Mouse (Mus musculus) thymus, postnatal 4 days (tissue): Measurements from ENCODE around the gene Men1.
"Not testable (repeated sequence)": the region's sequence is repeated elsewhere in the genome, so short reads cannot be mapped to it uniquely, and the experiment has no call there.

Source experiments
- DNase-seq: peaks from one replicate; pipeline ENCODE4 v3.0.0; 2021

Gene Men1

DNA sequence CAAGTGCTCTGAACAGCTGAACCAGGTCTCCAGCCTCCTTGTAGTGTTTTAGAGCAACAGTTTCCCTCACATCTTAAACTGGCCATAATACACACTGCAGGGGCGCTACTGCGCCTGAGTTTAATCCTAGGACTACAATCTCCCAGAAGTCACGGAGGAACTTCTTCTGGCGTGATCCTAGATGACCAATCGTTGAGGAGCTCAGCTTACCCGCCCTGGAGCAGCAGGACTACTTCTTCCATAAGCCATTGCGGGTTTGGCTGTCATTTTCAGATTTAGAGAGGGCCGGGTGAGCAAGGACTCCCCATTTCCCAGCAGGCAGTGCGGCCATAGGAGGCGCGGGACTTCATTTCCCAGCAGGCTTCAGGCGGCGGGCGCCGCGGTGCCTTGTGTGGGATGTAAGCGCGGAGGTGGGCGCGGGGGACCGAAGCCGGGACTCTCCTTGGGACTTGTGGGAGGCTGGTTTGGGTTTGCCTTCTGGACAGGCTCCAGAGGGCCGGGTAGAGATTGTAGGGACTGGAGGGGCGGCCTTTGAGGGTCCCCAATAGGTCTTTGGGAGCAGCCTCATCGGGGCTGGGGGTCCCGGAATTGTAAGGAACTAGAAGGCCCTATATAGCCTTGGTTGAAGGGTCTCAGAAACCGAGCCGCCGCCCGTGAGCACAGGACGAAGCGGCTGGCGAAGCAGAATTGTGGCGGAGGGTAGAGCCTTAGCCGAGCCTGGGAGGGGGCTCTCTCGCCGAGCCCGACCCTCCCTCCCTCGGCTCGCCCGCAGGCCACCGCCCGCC, at the start of gene Men1:
Gene Men1, plus strand, starts transcription at position 307 of the 785 bp plus-strand sequence.
- peak; percentile 93 for DNase-seq

DNA sequence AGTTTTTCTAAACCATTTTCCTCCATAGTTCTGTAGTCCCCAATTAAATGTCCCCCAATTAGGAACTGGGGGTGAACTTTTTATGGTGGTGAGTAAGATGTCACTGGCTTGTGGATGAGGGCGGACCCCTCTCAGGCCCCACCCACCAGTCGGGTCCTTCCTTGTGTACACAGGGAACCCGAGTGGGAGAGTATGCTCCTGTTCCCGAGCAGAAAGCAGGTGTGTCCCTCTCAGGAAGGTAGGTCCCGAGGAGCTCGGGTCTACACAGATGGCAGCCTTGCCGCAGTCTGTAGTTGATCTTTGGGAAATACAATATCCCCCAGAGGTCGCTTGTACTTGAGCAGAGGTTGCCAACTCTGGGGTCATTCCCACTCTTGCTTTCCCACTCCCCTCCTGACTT, 49.6 kb upstream of the Men1 start:
- no peak for DNase-seq

DNA sequence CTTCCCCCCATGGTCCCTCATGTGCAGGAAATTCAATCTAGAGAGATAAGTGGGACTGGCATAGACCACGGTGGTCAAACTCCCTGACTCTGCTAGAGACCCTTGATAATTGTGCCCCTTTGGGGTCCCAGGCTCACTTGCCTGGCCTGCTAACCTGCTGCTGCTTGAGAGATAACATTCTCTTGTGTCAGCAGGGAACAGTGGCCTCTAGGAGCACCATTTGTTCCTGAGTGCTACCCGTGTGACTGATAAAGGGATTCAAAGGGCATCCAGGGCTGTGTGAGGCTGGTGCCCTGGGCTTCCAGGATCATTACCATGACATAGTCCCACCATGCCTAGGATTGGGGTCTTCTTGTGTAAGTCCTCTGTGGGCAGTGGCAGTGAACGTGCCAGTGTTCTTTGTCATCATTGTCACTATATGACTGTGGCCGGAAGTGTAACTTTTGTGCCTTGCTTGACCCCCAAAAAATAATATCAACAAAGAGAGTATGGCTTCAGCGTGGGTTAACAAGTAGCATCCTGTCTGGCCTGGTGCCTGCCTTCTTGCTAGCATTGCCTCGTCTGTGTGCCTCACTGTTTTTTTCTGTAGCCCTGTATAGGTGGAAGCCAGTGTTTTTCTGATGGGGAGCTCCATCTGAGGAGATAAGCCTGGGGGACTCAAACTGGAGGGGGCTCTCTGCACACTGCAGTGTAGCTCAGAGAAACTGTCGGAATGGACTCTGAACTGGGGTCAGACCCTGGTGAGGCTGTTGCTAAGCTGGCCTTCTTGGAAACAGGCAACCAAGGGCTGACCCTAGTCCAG, 48.9 kb upstream of the Men1 start:
- DNase-seq = no peak

DNA sequence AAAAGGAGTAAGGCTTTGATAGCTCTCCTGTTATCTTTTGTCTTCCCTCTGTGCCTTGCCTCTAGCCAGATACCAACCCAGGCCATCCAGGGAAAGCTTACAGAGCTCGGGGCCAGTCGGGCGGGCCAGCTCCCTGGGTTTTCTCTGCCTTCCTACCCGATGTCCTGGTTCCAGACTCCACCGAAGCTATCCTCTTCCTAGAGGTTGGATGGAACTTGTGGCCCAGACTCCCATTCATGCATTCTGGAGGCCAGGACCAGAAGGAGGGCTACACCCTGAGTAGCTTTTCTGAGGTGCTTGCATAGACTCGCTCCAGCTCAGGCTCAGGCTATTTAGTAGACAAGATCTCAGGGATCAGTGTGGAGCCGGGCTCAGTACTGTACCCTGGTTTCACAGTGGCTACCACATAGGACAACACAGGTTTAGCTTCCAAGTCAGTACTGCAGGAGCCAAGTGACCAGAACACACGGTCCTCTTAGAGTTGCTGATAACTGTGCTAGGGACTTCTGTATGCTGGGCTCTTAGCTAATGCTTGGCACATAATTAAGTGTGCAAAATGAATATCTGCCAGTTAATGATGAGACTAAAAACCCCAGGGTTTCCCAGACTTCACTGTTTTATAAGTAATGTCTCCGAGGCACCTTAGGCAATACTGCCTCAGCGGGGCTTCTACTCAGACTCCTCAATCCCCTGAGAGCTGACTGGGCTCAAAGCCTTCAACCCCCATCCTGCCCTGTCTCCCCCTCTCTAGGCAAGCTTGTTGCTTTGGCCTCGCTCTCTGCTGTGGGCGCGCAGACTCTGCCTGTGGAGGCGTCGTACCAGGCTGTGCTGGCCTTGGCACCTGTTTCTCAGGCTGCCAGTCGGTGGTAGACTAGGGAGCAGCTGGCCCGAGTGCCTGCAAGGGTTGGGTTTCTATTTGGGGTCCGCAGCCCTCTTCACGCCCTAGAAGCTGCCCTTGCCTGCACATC, 48.1 kb upstream of the Men1 start:
- DNase-seq = peak; percentile 37

DNA sequence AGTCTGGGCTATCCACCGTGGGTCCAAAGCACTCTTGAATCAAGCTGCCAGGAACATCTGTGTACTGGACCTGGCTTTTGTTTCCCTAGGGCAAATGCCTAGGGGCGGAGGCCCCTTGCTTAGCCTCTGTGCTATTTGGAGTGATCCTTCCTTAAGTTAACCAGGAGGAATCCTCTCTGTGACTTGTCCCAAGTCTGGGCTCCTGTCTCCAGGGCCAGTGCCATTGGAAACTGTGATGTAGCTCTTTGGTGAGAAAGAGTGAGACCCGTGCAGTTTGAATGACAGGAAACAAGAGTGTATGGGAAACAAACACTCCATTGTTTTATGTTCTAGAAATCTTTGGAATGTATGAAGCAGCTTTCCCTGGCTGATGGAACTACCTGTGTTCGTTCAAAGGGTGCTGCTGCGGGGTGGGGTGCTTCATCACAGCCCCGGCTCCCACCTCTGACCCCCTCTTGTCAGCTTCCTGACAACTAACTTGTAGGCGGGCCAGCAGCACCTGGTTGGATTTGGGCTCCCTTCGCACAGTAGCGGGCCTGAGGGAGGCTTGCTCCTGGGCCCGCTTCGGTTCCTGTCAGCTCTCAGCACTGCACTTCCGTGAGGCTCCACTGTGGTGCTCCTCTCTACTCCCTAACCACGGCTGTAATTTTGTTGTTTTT, 46.4 kb upstream of the Men1 start:
- DNase-seq = no peak

DNA sequence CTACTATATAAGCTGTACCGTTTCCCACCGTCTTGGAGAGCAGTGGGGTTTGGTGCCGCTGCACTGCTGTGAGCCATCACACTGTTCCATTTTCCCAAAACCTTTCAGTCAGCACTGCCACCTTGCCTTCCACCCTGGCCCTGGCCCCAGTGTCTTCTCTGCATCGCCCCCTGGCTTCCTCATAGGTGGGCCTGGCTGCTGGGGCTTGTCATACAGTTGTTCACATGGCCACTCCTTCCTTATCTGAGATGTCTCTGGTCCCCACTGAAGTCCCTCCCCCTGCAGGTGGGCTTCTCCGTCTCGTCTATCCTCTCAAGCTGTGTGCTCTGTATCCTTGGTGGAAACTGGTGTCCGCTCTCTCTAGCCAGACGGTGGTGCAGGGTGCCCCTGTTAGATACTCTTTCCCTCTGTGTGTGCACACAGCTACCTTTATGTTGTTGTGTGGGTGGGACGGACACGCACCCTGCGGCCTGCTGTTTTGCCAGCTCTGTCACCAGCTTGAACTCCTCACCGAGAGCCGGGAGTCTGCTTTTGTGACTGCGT, 45.0 kb upstream of the Men1 start:
- peak; percentile 40 for DNase-seq

DNA sequence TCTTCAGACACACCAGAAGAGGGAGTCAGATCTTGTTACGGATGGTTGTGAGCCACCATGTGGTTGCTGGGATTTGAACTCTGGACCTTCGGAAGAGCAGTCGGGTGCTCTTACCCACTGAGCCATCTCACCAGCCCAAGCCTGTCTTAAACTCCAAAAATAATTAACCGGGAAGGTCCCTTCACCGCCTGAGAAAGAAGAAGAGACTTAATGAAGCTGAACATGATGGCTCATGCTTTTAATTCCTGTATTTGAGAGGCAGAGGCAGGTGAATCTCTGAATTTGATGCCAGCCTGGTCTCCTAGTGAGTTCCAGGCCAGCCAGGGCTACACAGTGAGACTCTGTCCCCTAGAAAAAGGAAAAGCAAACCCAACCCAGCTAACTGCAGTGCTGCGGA, 44.1 kb upstream of the Men1 start:
- DNase-seq = not testable (repeated sequence)

DNA sequence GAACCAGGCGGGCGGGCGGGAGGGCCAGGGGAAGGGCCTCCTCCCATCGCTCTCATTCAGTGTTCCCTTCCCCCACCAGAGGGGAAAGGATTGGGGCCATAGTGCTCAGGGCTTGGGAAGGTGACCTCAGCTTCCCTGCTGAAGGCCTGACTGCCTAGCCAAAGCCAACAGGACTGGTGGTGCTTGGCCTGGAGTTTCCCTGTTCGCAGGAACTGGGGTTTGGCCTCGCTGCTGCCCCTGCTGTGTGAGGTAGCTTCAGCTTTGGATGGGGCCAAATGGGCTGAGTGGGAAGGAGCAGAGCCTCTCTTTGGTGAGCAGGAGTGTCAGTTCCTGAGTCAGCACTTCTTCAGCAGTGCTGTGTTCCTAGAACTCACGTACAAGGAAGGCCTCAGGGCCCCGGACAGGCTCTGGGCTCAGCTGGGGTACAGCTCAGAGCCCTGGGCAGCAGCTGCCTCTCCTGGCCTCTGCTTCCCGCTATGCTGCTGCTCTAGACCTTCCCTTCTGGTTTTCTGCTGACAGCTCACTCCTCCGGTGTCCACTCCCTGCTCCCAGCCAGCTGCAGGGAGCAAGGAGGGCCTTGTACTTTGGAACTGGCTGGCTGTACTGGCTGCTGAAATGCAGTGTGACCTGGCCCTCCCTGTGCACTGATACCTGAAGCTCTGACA, 43.5 kb upstream of the Men1 start:
- no peak for DNase-seq

DNA sequence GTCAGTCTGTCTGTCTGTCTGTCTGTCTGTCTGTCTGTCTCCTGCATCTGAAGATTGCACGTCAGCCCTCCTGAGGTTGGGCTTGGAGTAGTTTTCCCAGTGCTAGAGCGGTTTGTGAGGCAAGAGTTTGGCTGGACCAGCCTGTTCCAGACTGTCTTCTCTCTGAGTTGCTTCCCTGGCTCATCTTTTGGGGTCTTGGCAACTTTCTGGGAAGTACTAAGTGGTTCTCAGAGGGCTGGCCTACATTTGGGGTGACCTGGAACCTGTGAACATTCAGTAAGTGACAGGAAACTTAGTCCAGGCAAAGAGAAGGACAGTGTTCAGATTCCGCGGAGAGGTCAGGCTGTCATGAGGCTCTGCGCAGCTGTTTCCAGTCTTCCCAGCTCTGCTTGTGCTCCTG, 42.5 kb upstream of the Men1 start:
- DNase-seq = no peak

DNA sequence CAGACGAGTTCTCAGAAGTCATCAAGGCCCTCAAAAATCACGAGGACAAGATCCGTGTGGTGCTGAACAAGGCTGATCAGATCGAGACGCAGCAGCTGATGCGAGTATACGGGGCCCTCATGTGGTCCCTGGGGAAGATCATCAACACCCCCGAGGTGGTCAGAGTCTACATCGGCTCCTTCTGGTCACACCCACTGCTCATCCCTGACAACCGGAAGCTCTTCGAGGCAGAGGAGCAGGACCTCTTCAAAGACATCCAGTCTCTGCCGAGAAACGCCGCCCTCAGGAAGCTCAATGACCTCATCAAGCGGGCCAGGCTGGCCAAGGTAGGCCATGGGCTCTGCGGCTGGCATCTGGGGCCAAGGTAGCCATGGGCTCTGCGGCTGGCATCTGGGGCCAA, 40.5 kb upstream of the Men1 start:
- DNase-seq = no peak

DNA sequence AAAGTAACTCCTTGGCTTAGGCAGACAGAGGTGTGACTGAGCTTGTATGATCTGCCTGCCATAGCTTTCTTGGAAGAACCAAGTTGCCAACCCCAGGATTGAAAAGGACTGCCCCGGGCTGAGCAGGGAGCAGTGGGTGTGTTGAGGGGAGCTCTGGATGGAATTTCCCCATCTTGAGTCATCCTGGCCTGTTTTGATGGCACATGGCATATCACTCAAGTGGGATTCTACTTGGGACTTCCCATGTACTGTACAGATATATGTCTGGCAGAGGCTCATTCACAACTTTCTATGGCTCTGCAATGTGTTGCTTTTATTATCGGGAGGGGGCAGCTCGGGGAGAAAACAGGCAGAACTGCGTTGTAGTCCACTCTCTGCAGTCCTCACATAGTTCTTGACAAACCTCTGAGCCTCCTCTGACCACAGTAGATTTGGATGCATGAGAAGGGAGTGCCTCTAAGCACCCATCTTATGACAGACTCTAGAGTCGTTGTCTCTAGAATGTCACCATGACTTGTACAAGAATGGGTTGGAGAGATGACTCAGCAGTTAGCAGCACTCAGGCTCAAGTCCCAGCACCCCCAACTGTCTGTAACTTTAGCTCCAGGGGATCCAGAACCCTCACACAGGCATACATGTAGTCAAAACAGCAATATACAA, 38.1 kb upstream of the Men1 start:
- no peak for DNase-seq

DNA sequence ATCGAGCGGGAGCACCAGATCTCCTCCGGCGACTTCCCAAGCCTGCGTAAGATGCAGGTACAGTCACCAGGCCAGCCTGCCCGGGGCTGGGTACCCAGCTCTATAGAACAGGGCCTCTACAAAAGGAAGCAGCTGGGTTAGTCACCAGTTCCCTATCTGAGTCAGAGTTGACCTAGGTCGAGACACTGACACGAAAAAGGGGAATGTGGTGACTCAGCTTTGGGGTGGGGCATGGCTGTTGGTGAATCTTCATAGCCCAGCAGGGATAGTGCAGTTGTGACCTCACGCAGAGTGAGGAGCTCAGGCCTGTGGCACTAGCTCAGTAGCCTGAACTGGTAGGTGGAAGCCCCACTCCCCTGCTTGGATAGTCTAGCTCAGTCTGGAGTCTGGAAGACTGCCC, 37.1 kb upstream of the Men1 start:
- no peak for DNase-seq

DNA sequence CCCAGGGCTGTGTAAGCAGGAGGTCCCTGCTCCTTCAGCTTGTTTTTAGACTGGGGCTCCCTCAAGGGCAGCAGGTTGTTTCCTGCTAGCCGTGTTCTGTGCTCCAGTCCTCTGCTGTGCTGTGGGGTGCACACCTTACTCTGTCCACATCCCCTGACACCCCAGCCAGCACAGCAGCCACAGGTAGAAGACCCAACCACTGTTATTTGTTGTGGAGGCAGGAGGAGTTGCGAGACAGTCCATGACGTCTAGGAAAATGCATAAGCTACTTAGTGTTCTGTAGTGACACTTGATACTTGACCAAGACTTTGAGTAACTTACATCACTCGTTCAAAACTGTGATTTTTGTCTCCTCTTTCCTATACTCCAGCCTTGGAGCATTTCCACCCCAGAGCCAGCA, 35.8 kb upstream of the Men1 start:
- DNase-seq = no peak

DNA sequence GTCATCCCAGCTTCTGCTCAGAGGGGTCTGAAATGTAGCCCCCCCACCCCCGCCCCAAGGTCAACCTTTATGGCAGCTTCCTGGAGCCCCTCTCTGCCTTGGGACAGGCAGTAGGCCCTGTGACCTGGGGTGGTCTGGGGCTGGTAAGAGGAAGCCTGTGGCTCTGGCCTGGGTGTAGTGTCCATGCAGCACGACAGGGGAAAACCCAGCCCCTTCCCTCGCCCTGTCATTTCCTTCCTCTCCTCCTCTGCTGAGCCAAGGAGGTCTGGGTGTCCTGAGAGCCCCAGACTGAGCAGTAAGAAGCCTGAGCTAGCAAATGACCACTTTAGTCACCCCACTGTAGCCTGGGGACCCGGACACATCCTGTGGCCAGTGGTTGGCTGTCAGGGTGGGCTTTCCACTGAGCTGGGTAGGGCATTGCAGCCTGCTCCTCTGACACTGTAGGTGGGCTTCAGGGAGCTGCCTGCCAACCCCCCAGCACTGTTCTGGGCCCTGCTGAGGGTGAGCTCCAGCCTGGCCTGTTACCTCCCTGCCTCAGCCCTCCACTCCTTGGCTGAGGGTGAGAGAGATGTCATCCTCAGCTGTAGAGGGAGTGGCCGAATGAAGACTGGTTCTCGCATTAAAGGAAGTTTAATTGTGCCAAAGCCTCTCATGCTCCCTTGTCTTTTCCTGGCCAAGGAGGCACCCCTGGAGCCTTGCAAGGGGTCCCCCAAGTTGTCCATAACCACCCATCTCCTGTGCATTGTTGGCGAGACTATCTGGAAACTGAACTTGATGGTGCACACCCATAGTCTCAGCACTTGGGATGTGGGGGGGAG, 35.1 kb upstream of the Men1 start:
- no peak for DNase-seq

DNA sequence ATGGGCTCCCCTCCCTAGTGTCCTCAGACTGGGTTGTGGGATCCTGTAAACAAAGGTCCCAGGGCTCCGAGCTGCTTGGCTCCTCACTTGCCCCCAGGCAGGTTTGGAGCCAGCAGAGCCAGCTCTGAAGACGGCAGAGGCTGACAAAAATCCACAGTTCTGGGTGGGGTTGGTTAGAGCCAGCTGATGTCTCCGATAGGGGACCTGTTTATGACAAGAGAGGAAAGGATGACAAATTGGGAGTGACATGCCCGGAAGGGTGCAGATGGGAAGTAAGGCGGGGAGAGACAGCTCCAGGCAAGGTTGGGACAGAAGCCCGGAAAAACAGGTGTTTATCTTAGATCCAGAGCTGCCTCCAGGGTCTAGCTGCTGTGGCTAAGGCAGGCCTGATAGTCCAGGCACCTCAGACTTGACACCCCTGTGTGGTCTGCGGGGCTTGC, 34.4 kb upstream of the Men1 start:
- no peak for DNase-seq

DNA sequence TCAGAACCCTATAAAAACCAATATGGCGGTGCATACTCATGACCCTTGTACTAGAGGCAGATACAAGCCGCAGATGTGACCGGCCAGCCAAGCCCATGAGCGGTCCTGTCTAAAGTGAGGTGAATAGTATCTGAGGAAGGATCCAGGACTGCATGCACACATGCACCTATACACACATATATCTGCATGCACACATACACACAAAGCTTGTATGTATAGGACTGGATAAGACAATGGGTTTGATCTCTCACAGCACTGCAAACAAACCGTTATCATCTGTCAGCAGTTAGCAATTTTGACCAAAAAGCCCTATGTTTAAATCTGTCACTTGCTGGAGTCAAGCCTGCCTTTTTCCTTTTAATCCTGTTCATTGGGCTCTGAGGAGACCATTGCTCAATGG, 32.7 kb upstream of the Men1 start:
- no peak for DNase-seq

DNA sequence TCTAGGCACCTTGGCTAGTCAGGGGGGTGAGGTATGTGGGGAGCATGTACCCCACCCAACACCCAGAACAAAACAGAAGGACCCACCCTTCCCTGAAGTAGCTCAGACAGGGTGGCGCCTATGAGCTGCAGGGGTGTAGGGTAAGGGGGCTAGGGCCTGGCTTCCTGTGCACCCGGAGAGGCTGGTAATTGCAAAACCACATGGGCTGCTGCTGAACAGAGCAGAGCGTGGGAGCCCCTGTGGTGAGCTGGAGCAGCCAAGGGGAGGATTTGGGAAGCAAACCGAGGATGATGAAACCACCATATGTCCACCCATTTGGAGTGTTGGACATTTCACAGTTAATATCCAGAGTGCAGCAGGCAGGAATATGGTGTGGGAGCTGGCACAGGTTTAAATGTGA, 32.3 kb upstream of the Men1 start:
- peak; percentile 59 for DNase-seq

DNA sequence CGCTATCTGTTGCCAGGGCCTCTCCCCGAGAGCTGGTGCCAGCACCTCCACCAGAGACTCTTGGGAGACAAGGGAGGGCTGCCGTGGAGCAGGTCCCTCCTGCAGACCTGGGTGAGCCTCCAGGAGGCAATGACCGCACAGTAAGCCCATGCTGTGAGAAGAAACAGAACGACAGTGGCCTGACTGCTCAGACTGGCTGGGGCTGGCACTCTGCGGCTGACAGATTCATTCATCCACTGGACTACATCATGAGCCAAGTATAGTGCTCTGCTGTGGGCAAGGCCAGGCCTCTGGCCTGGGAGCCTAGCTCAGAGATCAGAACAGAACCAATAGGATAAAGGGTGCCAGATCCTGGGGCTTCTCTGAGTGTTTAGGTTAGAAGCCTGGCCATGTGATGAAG, 30.9 kb upstream of the Men1 start:
- DNase-seq = no peak

DNA sequence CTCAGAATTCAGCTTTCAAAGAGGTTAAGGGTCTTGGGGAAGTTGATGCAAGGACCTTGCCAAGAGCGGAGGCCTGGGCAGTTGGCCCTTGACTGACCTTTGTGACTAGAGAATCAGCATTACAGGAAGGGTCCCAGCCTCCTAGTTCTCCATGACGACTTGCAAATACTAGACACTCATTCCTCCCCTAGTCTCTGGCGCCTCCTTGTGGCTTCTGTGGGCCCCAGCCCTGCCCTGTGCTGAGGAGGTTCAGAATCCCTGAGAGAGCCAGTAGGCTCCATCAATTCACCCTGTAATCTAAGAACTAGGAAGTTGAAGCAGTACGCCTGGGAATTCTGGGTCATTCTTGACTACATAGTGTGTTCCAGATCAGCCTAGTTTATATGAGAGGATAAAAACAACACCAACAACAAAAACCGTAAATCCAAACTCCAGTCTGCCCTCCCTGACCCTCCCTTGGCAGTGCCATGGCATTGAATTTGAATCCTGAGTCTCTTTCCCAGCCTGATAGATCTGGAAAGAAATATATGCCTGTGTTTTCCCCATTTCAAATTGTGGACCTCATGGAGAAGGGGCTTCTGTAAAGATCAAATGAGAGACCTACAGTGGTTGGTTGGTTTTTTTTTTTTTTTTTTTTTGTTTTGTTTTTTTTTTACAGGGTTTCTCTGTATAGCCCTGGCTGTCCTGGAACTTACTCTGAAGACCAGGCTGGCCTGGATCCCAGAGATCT, 29.8 kb upstream of the Men1 start:
- DNase-seq = peak; percentile 96
